Mouse (Mus musculus): ENCODE measurements around the gene Slc22a19.

DNA sequence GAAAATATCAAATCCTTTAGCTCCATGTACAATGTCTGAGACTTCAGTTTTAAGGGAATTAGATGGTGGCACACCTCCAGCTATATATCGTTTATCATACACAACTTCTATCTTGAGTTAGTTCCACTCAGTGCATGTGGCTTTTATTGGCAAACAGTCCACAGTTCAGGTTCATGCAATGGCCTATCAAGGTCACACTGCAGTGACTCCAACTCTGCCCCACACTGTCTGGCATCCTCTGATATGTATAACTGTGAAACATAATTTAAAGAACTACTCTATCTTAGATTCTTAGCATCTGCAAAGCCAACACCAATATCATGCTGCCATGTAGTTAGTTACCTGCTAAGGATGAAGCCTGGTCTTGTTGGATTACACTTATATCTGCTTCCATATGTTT, 23.1 kb downstream of the Slc22a19 start:
- TF ChIP-seq GATA1 (IDR thresholded peaks at IDR 0.05; ENCODE audit: low read length) (no peak), TAL1 (IDR thresholded peaks at IDR 0.05; ENCODE audit: low read length) (no peak)
